In the genomic region with DNA sequence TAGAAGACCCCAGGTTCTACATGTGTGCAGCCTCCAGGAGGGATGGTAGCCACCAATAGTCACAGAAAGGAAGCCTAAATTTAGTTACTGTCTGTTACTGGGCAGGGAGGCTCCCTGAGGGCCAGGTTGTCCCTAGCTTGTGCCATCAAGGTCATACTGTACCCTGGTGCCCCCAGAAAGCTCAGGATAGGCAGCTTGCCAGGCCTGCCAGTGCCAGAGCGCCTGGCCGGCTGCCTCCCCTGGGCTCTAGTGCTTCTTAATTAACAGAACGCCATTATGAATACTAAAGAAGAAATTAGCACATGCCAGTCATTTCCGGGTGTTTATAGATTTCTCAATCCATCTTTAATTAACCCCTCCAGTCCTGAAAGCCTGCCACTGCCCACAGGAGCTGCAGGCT, we compare ENCODE assay signal across 12 mouse cellular contexts.
DNase-seq lines count a peak whose midpoint lies in the region; ATAC-seq and TF ChIP-seq lines count a peak whose summit lies in the region.
"Had no signal": no experiment of that assay in that cellular context is flagged by ENCODE, and none has a peak within 500 bp of the region (broad histone marks: within the 10 kb centered on the region; RNA-seq: fewer than 3 reads in every experiment).

No protein-coding gene starts in this region.

- H3K36me3 ChIP-seq in kidney, embryonic 16.5 days (ENCODE audit: insufficient read depth, low read length): no peaks in the 10 kb centered on the region
- no peaks in the 10 kb centered on the region for H3K36me3 ChIP-seq in heart, postnatal 0 days (replicated peaks; ENCODE audit: control insufficient read depth, insufficient read depth, low read length)
- H3K36me3 ChIP-seq: embryonic facial prominence, embryonic 10.5 days; hindbrain, embryonic 15.5 days had no signal

- DNase-seq in kidney, adult 11 months: peak; percentile 68
- DNase-seq in right cerebral cortex, postnatal 10 days (ENCODE audit: low spot score in 2 of 2): peak; percentile 56 to 61
- DNase-seq in right cerebral cortex, postnatal 25 days: no peak
- DNase-seq in heart, postnatal 0 days (ENCODE audit: low spot score): no peak
- DNase-seq in testis, postnatal 14 days (ENCODE audit: low spot score): peak; percentile 67
- no peak for DNase-seq in Muller cell, postnatal 12 days (ENCODE audit: inconsistent ontology term)
- DNase-seq: lung, adult 18-20 months had no signal

- H3K27me3 ChIP-seq in kidney, embryonic 16.5 days (ENCODE audit: insufficient read depth, low read length): no peaks in the 10 kb centered on the region
- H3K27me3 ChIP-seq in heart, postnatal 0 days (ENCODE audit: control insufficient read depth, insufficient read depth, low read length): no peaks in the 10 kb centered on the region
- H3K27me3 ChIP-seq: hindbrain, embryonic 15.5 days had no signal

- H3K9ac ChIP-seq in kidney, embryonic 16.5 days (replicated peaks; ENCODE audit: low read length): no peak overlapping the region
- H3K9ac ChIP-seq in heart, postnatal 0 days (replicated peaks; ENCODE audit: low read depth, low read length): no peak overlapping the region
- H3K9ac ChIP-seq: hindbrain, embryonic 15.5 days had no signal

- TF ChIP-seq EP300 in heart, postnatal 0 days (IDR thresholded peaks at IDR 0.05; ENCODE audit: low read depth): no peak

- H3K4me3 ChIP-seq in kidney, embryonic 16.5 days (ENCODE audit: low read length): no peak overlapping the region
- H3K4me3 ChIP-seq in heart, postnatal 0 days (ENCODE audit: low read depth, low read length): no peak overlapping the region
- H3K4me3 ChIP-seq: embryonic facial prominence, embryonic 10.5 days; hindbrain, embryonic 15.5 days; left cerebral cortex, adult 2 months had no signal

- H3K4me1 ChIP-seq in kidney, embryonic 16.5 days (ENCODE audit: insufficient read depth, low read length): no peaks in the 10 kb centered on the region
- H3K4me1 ChIP-seq in heart, postnatal 0 days (ENCODE audit: control insufficient read depth, insufficient read depth): peaks cover 8% of the 10 kb centered on the region; the same call in 1 of the 2 replicates
- H3K4me1 ChIP-seq: embryonic facial prominence, embryonic 10.5 days had no signal

- no peak overlapping the region for H3K27ac ChIP-seq in kidney, embryonic 16.5 days (ENCODE audit: low read length)
- no peak overlapping the region for H3K27ac ChIP-seq in heart, postnatal 0 days (ENCODE audit: low read depth)
- H3K27ac ChIP-seq: embryonic facial prominence, embryonic 10.5 days; hindbrain, embryonic 15.5 days; left cerebral cortex, adult 2 months had no signal

- no peak for ATAC-seq in kidney, embryonic 16.5 days (ENCODE audit: low FRiP score, low TSS enrichment)
- peak; percentile 71 for ATAC-seq in heart, postnatal 0 days (ENCODE audit: insufficient read depth, low read depth)
- ATAC-seq in megakaryocyte progenitor cell, adult 5-6 weeks (replicated peaks; ENCODE audit: poor library complexity): no peak

- TF ChIP-seq CTCF in heart, postnatal 0 days (IDR thresholded peaks at IDR 0.05; ENCODE audit: low read depth): no peak

- H3K9me3 ChIP-seq in kidney, embryonic 16.5 days (ENCODE audit: low read length): no peaks in the 10 kb centered on the region
- H3K9me3 ChIP-seq in heart, postnatal 0 days (replicated peaks; ENCODE audit: control insufficient read depth, low read length): no peaks in the 10 kb centered on the region
- H3K9me3 ChIP-seq: embryonic facial prominence, embryonic 10.5 days; hindbrain, embryonic 15.5 days had no signal

- WGBS in kidney, embryonic 16.5 days: 74% methylated on average over 4 of the region's 4 CpGs
- WGBS in heart, postnatal 0 days: 28% methylated on average over 4 of the region's 4 CpGs

- no peak overlapping the region for H3K4me2 ChIP-seq in kidney, embryonic 16.5 days (replicated peaks; ENCODE audit: low read depth, low read length)
- no peak overlapping the region for H3K4me2 ChIP-seq in heart, postnatal 0 days (ENCODE audit: low read depth, low read length)
- H3K4me2 ChIP-seq: hindbrain, embryonic 15.5 days had no signal

Comparison
In these comparisons a context has a peak if more than half of its experiments do, and no peak if none do; other contexts are left out.
1. DNase-seq: peak in kidney, adult 11 months (single experiment), right cerebral cortex, postnatal 10 days (2 of 2) and testis, postnatal 14 days (single experiment); none in right cerebral cortex, postnatal 25 days (single experiment), heart, postnatal 0 days (single experiment) and Muller cell, postnatal 12 days (single experiment).